Mouse (Mus musculus) left cerebral cortex, adult 11 months (tissue): Measurements from ENCODE around the gene Tbcd.

Source experiments
- DNase-seq: peaks from one replicate; pipeline ENCODE4 v3.0.0; 2022; ENCODE audit warnings: low spot score

The Tbcd gene

GRCm38 (mm10) chr11:121475699-121476415, 24.1 kb downstream of the Tbcd start:
- peak; percentile 40 for DNase-seq

- no peak for DNase-seq
Observed at GRCm38 (mm10) chr11:121479476-121480203, 27.9 kb downstream of the Tbcd start.

- no peak for DNase-seq
Observed at GRCm38 (mm10) chr11:121481129-121481528, 29.4 kb downstream of the Tbcd start.

- DNase-seq: no peak
Observed at GRCm38 (mm10) chr11:121485882-121486281, 34.1 kb downstream of the Tbcd start.

GRCm38 (mm10) chr11:121490651-121491050, 38.9 kb downstream of the Tbcd start:
- no peak for DNase-seq

GRCm38 (mm10) chr11:121500595-121500994, 48.8 kb downstream of the Tbcd start:
- DNase-seq: no peak

GRCm38 (mm10) chr11:121501525-121501924, 49.8 kb downstream of the Tbcd start:
- DNase-seq: no peak

- DNase-seq: no peak
Observed at GRCm38 (mm10) chr11:121502000-121502860, 50.5 kb downstream of the Tbcd start.

GRCm38 (mm10) chr11:121508478-121508877, 56.7 kb downstream of the Tbcd start:
- DNase-seq: no peak

- no peak for DNase-seq
Observed at GRCm38 (mm10) chr11:121510512-121511246, 58.9 kb downstream of the Tbcd start.

- DNase-seq: no peak
Observed at GRCm38 (mm10) chr11:121512896-121513572, 61.3 kb downstream of the Tbcd start.

- DNase-seq: no peak
Observed at GRCm38 (mm10) chr11:121515996-121516395, 64.2 kb downstream of the Tbcd start.

GRCm38 (mm10) chr11:121516906-121517305, 65.2 kb downstream of the Tbcd start:
- no peak for DNase-seq

GRCm38 (mm10) chr11:121517687-121518465, 66.1 kb downstream of the Tbcd start:
- no peak for DNase-seq

- DNase-seq: no peak
Observed at GRCm38 (mm10) chr11:121519131-121519530, 67.4 kb downstream of the Tbcd start, which contains the start of gene Zfp750. Zfp750 (minus strand) TSS chr11:121519333.

GRCm38 (mm10) chr11:121519703-121520102, 68.0 kb downstream of the Tbcd start:
- no peak for DNase-seq

- no peak for DNase-seq
Observed at GRCm38 (mm10) chr11:121520761-121521160, 69.0 kb downstream of the Tbcd start.

GRCm38 (mm10) chr11:121522156-121522762, 70.5 kb downstream of the Tbcd start:
- DNase-seq: no peak

GRCm38 (mm10) chr11:121524191-121524590, 72.4 kb downstream of the Tbcd start:
- no peak for DNase-seq

GRCm38 (mm10) chr11:121529747-121530146, 78.0 kb downstream of the Tbcd start:
- DNase-seq: no peak
